Mouse (Mus musculus) heart, embryonic 11.5 days (tissue): Measurements from ENCODE around the gene Syngr1. TPM values are rescaled to one million over a fixed set of nuclear protein-coding genes. Genes with fewer than 3 reads are reported as not detected.
"Not testable (repeated sequence)": the region's sequence is repeated elsewhere in the genome, so short reads cannot be mapped to it uniquely, and the experiment has no call there.

Source experiments
- ATAC-seq: fragments of 200-750 bp; cut with Nextera tagmentation; replicated peaks from 2 replicates; pipeline ENCODE4 v1.8.0; 2017; ENCODE audit warnings: moderate library complexity; ENCODE audit not compliant: insufficient number of reproducible peaks, low FRiP score, low TSS enrichment
- H3K27ac ChIP-seq: fragments of 300-500 bp; sonication (generic); 2 replicates; pipeline ENCODE4 v1.5.1; 2014; ENCODE audit warnings: mild to moderate bottlenecking, low read depth, low read length
- H3K27me3 ChIP-seq: fragments of 300-500 bp; sonication (generic); 2 replicates; pipeline ENCODE4 v1.6.1; 2014; ENCODE audit warnings: mild to moderate bottlenecking, low read length, mixed read lengths; ENCODE audit not compliant: control insufficient read depth, insufficient read depth
- H3K36me3 ChIP-seq: fragments of 300-500 bp; sonication (generic); 2 replicates; pipeline ENCODE4 v1.6.1; 2014; ENCODE audit warnings: mild to moderate bottlenecking, low read length, moderate library complexity, mixed read lengths; ENCODE audit not compliant: control insufficient read depth, insufficient read depth
- H3K4me1 ChIP-seq: fragments of 300-500 bp; sonication (generic); 2 replicates; pipeline ENCODE4 v1.6.1; 2014; ENCODE audit warnings: low read length; ENCODE audit not compliant: control insufficient read depth, insufficient read depth
- H3K4me2 ChIP-seq: fragments of 300-500 bp; sonication (generic); 2 replicates; pipeline ENCODE4 v1.6.1; 2014; ENCODE audit warnings: mild to moderate bottlenecking, moderate library complexity
- H3K4me3 ChIP-seq: fragments of 300-500 bp; sonication (generic); 2 replicates; pipeline ENCODE4 v1.5.1; 2014; ENCODE audit warnings: low read depth, low read length
- H3K9ac ChIP-seq: fragments of 300-500 bp; sonication (generic); 2 replicates; pipeline ENCODE4 v1.6.1; 2014; ENCODE audit warnings: mild to moderate bottlenecking, low read depth, low read length, moderate library complexity
- H3K9me3 ChIP-seq: fragments of 300-500 bp; sonication (generic); replicated peaks from 2 replicates; pipeline ENCODE4 v1.6.1; 2016; ENCODE audit warnings: low read length; ENCODE audit not compliant: control insufficient read depth
- WGBS: fragments of 180-500 bp; shearing (Covaris S2); extraction: QIAGEN DNeasy Blood & Tissue Kit; methylation state at CpG from one replicate; pipeline ENCODE4 v1.1.7; 2014; ENCODE audit not compliant: insufficient replicate concordance; 5-methylcytosine and 5-hydroxymethylcytosine counted together
- polyA plus RNA-seq: library from polyadenylated mRNA; unstranded; fragments of >200 nt; fragmentation: Nextera tagmentation; extraction: Ambion mirVana; gene quantifications from 2 replicates; pipeline ENCODE4 v1.2.1, GENCODE M21; 2014

Syngr1 gene
- polyA plus RNA-seq, 1 experiment from 2014 or later = 15.2 TPM

DNA sequence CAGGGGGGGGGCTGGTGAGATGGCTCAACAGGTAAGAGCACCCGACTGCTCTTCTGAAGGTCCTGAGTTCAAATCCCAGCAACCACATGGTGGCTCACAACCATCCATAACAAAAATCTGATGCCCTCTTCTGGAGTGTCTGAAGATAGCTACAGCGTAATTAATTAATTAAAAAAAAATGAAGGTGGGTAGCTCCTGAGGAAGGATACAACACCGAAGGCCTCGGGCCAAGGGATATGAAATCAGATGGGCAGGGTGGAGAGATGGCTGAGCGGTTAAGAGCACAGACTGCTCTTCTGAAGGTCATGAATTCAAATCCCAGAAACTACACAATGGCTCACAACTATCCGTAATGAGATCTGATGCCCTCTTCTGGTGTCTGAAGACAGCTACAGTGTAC lies 31.3 kb downstream of the Syngr1 start:
- H3K4me2 ChIP-seq, H3K4me1 ChIP-seq, H3K9ac ChIP-seq, H3K27ac ChIP-seq, H3K9me3 ChIP-seq, ATAC-seq, H3K4me3 ChIP-seq, H3K36me3 ChIP-seq, H3K27me3 ChIP-seq: not testable (repeated sequence)
- 91% methylated on average over 6 of the region's 6 CpGs for WGBS

DNA sequence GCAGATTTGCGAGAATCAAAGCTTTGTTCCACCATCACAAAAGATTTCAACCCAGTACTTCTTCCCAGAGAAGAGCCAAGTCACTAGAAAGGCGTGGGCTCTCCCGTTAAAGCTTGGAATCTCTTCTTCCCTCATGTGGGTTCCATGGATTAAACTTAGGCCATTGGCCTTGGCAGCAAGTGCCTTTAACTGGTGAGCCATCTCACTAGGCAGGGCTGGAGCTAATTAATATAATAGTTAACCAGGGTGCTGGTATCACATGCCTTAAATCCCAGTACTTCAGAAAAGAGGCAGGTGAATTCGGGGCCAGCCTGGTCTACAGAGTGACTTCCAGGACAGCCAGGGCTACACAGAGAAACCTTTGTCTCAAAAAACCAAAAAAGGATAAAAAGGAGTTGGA lies 33.5 kb downstream of the Syngr1 start:
- H3K27ac ChIP-seq = no peak overlapping the region
- H3K4me3 ChIP-seq = no peak overlapping the region
- ATAC-seq = no peak
- no peak overlapping the region for H3K9ac ChIP-seq
- no peaks in the 10 kb centered on the region; the same call in 1 of the 2 replicates for H3K27me3 ChIP-seq
- no peaks in the 10 kb centered on the region for H3K9me3 ChIP-seq
- no peaks in the 10 kb centered on the region for H3K4me1 ChIP-seq
- WGBS = 76% methylated on average over 4 of the region's 4 CpGs
- no peak overlapping the region for H3K4me2 ChIP-seq
- no peaks in the 10 kb centered on the region for H3K36me3 ChIP-seq

DNA sequence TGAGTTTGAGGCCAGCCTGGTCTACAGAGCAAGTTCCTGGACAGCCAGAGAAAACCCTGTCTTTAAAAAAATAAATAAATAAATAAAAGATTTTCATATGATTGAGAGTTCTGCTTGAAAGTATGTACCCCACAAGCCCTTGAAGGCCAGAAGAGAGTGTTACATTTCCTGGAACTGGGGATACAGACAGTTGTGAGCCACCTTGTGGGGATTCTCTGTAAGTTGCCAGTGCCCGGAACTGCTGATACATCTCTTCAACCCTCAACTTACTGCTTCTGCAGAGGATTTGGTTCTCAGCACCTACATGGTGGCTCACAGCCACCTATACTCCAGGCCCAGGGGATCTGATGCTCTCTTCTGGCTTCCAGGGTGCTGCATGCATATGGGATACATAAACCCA lies 36.1 kb downstream of the Syngr1 start:
- no peak for ATAC-seq
- H3K36me3 ChIP-seq = no peaks in the 10 kb centered on the region
- no peaks in the 10 kb centered on the region for H3K4me1 ChIP-seq
- no peak overlapping the region for H3K4me2 ChIP-seq
- H3K9me3 ChIP-seq = no peaks in the 10 kb centered on the region
- no peak overlapping the region for H3K4me3 ChIP-seq
- no peak overlapping the region for H3K9ac ChIP-seq
- WGBS = 56% methylated on average over 1 of the region's 1 CpGs
- no peaks in the 10 kb centered on the region for H3K27me3 ChIP-seq
- H3K27ac ChIP-seq = no peak overlapping the region

DNA sequence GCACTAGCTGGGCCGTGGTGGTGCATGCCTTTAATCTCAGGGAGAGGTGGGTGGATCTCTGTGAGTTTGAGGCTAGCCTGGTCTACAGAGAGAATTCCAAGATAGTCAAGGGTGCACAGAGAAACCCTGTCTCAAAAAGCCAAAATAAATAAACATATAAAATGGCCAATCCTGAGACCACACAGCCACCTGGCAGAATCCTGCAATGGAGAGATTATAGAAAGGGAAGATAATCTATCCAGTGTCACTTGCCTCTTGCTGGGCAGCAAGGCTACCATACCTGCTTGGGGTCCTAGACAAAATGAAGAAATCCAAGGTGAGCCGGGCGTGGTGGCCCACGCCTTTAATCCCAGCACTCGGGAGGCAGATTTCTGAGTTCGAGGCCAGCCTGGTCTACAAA lies 38.8 kb downstream of the Syngr1 start:
- no peak overlapping the region for H3K27ac ChIP-seq
- no peaks in the 10 kb centered on the region for H3K36me3 ChIP-seq
- peaks cover 14% of the 10 kb centered on the region for H3K4me1 ChIP-seq
- H3K9ac ChIP-seq = no peak overlapping the region
- no peaks in the 10 kb centered on the region for H3K9me3 ChIP-seq
- no peaks in the 10 kb centered on the region for H3K27me3 ChIP-seq
- ATAC-seq = no peak
- WGBS = 86% methylated on average over 6 of the region's 6 CpGs
- H3K4me2 ChIP-seq = no peak overlapping the region
- no peak overlapping the region for H3K4me3 ChIP-seq

GRCm38 (mm10) chr15:80130689-80131088 lies 39.6 kb downstream of the Syngr1 start:
- no peak for ATAC-seq
- Histone ChIP-seq H3K9me3 (no peaks in the 10 kb centered on the region), H3K4me2 (no peak overlapping the region), H3K9ac (no peak overlapping the region), H3K27ac (no peak overlapping the region; the same call in 1 of the 2 replicates), H3K4me3 (no peak overlapping the region), H3K27me3 (no peaks in the 10 kb centered on the region), H3K36me3 (no peaks in the 10 kb centered on the region), H3K4me1 (peaks cover 16% of the 10 kb centered on the region)
- WGBS = 51% methylated on average over 5 of the region's 5 CpGs

- H3K27ac ChIP-seq = no peak overlapping the region
- ATAC-seq = no peak
Observed at GRCm38 (mm10) chr15:80131421-80131820, 40.3 kb downstream of the Syngr1 start.

DNA sequence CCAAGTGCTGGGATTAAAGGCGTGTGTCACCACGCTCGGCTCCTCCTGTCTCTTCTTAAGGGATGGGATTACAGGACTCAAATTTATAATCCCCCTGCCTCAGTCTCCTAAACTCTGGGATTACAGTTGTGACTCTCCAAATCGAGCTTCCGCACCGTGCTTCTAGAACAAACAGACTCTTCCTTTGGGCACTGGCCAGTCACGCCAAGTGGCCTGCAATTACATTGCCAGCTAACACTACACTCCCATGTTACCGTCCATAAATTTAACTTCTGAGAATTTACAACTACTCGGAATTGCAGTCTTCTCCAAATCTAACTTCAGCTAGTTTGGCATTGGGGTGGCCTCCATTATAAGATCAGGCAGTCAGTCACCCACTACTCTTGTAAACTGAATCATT lies 41.3 kb downstream of the Syngr1 start:
- peak overlapping the region; percentile 81 for H3K4me2 ChIP-seq
- 78% methylated on average over 9 of the region's 9 CpGs for WGBS
- H3K9ac ChIP-seq = peak overlapping the region; percentile 97
- H3K36me3 ChIP-seq = 0 out of 2 replicates have a peak, but pooled peaks cover 2% of the 10 kb centered on the region
- H3K27me3 ChIP-seq = no peaks in the 10 kb centered on the region
- H3K4me3 ChIP-seq = peak overlapping the region; percentile 77
- no peak for ATAC-seq
- no peaks in the 10 kb centered on the region for H3K9me3 ChIP-seq
- peaks cover 27% of the 10 kb centered on the region for H3K4me1 ChIP-seq
- H3K27ac ChIP-seq = peak overlapping the region; percentile 100

More at GRCm38 (mm10) chr15:80131421-80131820, 40.3 kb downstream of the Syngr1 start:
- Histone ChIP-seq H3K4me1 (peaks cover 24% of the 10 kb centered on the region), H3K9ac (no peak overlapping the region), H3K27me3 (no peaks in the 10 kb centered on the region), H3K9me3 (no peaks in the 10 kb centered on the region), H3K4me2 (no peak overlapping the region), H3K4me3 (no peak overlapping the region), H3K36me3 (no peaks in the 10 kb centered on the region)
- WGBS = 73% methylated on average over 6 of the region's 6 CpGs

DNA sequence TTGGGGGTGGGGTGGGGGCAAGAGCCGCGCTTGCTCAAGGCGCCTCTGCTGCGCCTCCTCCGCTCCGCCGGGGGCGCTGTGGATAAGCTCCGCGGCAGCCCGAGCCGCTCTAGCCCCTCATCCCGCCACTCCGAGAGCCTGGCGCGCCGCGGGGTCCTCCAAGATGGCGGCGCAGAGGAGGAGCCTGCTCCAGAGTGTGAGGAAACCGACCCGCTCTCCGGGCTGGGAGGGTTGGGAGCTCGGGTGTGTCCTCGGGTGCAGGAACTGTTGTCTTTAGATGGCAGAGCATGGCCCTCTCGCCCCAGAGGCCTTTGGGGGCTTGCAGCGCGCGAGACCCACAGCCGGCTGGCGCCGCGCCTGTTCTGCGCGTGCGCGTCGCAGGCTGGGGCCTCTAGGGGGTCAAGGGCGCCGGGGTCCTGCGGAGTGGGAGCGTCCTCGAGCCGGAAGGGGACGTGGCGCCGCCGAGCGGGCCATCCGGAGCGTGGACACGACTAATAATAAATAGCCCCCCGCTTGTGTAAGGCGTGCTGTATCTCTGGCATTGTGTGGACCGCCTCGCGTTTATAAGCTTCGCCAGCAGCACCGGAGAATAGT lies 42.0 kb downstream of the Syngr1 start, which contains the start of gene Tab1:
Gene Tab1 (plus strand): TSS at position 135 of the 594 bp plus-strand sequence.
- 0 out of 2 replicates have a peak, but pooled peaks cover 2% of the 10 kb centered on the region for H3K36me3 ChIP-seq
- peak within 1 kb of the TSS; percentile 97 for H3K9ac ChIP-seq
- ATAC-seq = peak; percentile 85
- peaks cover 27% of the 10 kb centered on the region for H3K4me1 ChIP-seq
- H3K4me3 ChIP-seq = peak within 1 kb of the TSS; percentile 77
- peak within 1 kb of the TSS; percentile 81 for H3K4me2 ChIP-seq
- H3K27me3 ChIP-seq = no peaks in the 10 kb centered on the region
- peak within 1 kb of the TSS; percentile 100 for H3K27ac ChIP-seq
- WGBS = under 1% methylated on average over 54 of the region's 59 CpGs
- H3K9me3 ChIP-seq = no peaks in the 10 kb centered on the region
